Mouse (Mus musculus): Measurements from ENCODE around the gene Pum2. TPM values are rescaled to one million over a fixed set of nuclear protein-coding genes. Genes with fewer than 3 reads are reported as not detected.

The Pum2 gene
- total RNA-seq, 2 experiments from 2014 or later = 146 to 157 TPM

DNA sequence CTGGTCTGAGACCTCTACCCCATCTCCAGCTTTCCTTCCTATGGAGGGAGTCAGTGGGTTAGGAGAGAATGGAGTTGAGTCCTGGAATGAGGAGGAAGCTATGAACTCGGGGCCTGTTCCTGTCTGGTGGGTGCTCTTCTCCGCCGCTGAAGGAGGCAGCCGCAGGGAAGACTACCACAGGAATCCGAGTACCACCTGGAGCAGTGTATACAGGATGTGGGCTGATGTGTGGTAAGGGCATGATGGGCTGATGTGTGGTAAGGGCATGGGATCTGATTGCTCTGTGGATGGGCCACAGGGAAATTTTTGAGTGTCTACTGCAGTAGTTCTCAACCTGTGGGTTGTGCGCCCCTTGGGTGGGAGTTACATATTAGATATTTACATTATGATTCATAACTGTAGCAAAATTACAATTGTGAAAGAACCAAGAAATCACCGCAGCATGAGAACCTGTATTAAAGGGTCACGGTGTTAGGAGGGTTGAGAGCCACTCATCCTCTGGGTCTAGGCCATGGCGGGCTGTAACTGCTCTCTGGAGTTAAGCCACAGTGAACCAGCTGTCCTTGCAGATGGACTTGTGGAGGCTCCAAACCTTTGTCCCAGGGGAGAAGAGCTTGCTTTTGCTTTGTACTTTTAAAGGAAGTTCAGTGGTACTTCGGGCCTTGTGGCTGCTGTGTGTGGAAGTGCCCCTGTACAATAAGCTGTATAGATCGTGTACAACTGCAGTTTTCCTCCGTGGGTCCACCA, 113.2 kb downstream of the Pum2 start:
- DNase-seq (ENCODE audit: low spot score in 2 of 2) = no peak

GRCm38 (mm10) chr12:8788469-8788868, 114.5 kb downstream of the Pum2 start:
- DNase-seq (ENCODE audit: low spot score in 2 of 2) = no peak

DNA sequence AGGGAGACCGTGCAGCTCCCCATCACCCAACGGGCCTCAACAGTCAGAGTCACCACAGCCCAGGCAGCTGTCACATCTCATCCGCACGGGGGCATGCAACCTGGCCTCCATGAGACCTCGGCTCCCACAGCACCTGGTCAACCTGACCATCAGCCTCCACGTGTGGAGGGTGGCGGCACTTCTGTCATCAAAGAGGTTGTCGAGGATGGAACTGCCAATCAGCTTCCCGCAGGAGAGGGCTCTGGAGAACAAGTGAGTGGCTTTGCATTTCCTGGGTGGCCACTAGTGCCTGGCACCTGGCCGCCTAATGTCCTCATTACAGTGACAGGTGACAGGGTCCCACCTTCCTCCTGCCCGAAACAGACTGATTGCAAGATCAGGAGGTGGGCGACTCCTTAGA, 116.7 kb downstream of the Pum2 start:
- no peak for DNase-seq (ENCODE audit: low spot score in 2 of 2)

GRCm38 (mm10) chr12:8793410-8794051, 119.6 kb downstream of the Pum2 start:
- DNase-seq (ENCODE audit: low spot score in 2 of 2) = no peak

GRCm38 (mm10) chr12:8797936-8798335, 124.0 kb downstream of the Pum2 start:
- no peak for DNase-seq (ENCODE audit: low spot score in 2 of 2)

DNA sequence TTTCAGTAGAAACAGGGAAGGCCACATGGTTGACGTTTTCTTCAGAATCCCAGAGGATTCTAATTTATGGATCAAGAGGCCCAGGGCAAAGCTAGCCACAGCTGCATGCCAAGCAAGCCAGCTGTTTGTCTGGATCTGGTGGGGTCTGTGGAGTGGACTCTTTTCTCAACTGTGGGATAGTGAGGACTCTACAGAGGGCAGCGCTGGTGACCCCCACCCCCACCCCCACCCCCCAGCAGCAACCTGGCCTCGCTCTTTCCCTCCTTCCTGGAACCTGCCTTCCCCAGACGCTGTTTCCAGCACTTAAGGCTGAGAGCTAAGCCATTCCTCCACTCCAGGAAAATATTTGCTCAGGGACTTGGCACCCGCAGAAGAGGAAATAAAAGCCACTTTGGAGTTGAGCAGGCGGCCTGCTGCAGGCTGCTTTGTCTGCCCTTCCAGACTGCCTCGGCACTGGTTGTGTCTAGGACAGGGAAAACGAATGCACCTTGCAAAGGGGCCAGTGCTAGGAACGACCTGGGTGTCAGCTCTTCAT, 124.6 kb downstream of the Pum2 start:
- no peak for DNase-seq (ENCODE audit: low spot score in 2 of 2)

Other genes starting within 250 kb of the Pum2 start
- 100 to 1,000 TPM; 303 to 334 TPM for gene Rhob, start 174.1 kb upstream of the Pum2 start, total RNA-seq (2021)
- gene Slc7a15, start 75.1 kb upstream of the Pum2 start, total RNA-seq (2021) = not detected
- 1 to 10 TPM; 4.8 to 5.2 TPM for gene Sdc1, start 97.2 kb downstream of the Pum2 start, total RNA-seq (2021)
- gene Laptm4a, start 247.5 kb downstream of the Pum2 start, total RNA-seq (2021) = 100 to 1,000 TPM; 205 to 226 TPM